Mouse (Mus musculus) activated CD4-positive, CD25-positive, alpha-beta regulatory T cell (primary cell): Measurements from ENCODE around the gene Olfr1029. TPM values are rescaled to one million over a fixed set of nuclear protein-coding genes. Genes with fewer than 3 reads are reported as not detected.

Source experiments
- polyA plus RNA-seq, 2 experiments: library from polyadenylated mRNA; unstranded; fragments of 100-300 nt; shearing (Covaris generic); gene quantifications; one replicate each; pipeline ENCODE4 v1.2.1; 2017

The Olfr1029 gene
- polyA plus RNA-seq, result under 1 TPM in 1 of 2 experiments, not detected in 1; 0.45 TPM

DNA sequence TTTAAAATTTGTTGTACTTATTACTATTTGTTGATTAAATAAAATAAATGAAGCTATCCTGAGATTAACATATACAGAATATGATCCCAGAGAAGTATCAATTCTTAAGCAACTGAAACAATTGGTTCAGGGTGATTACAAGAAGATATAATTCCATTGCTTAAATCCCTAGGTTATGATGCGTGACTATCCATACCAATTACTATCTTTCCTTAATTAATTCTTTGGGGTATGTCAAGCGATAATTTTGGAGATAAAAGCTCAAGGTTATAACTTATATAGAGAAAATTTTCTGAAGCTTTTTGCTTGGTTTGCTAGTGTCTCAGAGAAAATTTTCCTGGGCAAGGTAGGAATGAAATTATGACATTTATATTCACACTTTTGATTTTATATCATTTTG is at the start of gene Olfr1029:
TSS of gene Olfr1029 (plus strand) at position 301 of the 400 bp plus-strand sequence.

GRCm38 (mm10) chr2:85950137-85950536 is 23.6 kb upstream of the Olfr1029 start, which contains the start of gene Olfr1028:
Olfr1028 (plus strand) TSS chr2:85950437.

DNA sequence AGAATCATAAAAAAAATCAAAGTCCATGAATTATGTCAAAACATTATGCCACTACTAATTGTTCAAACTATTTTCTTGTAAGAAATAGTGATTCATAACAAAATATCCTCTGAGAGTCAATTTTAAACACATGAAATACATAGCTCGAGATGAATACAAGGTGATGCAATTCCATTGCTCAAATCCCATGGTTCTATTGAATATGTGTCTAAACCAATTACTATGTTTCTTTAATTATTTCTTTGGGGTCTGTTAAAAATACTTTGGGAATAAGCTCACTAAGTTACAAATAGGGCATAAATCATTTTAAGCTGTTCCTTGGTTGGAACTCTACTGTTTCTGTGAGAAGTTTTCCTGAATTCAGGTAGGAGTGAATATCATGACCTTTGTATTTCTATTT is 5.3 kb downstream of the Olfr1029 start, which contains the start of gene Olfr1030:
TSS of gene Olfr1030 (plus strand) at position 301 of the 400 bp plus-strand sequence.

DNA sequence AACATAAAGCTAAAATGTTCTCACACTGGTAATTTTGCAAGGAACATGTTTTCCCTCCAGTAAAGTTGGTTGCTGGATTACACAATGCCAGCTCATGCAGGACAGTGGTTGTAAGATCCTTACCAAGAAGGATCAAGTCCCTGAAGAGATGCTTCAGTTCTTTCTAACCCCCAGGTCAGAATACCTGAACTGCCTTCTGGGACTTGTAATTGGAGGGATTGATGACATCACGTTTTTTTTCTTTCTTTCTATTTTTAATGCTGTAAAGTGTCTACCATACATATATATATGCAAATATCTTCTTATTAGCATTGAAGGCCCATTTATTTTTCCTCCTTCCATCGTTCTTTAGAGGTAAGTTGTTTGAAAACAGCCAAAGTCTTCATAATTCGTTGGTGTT is 16.3 kb downstream of the Olfr1029 start, which contains the start of gene Olfr1031:
TSS of gene Olfr1031 (plus strand) at position 301 of the 400 bp plus-strand sequence.

DNA sequence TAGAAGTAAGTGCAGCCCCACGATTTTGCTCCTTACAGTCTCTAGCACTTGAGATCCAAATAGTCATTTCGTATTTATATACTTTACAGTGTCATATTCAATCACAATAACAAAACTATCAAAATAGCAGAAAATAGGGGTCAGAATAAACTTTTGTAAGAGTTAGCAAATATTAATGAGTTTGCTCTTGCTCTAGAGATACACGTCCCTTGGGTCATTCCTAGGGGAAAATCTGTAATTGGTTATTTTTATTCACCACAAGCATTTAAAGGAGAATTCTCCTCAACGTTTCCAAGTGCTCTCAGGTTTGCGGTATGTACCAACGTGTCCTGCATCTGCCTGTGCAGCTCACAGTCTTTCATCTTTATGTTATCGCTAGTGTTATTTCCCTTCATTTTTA is 31.5 kb downstream of the Olfr1029 start, which contains the start of gene Olfr1032:
TSS of gene Olfr1032 (plus strand) at position 301 of the 400 bp plus-strand sequence.

DNA sequence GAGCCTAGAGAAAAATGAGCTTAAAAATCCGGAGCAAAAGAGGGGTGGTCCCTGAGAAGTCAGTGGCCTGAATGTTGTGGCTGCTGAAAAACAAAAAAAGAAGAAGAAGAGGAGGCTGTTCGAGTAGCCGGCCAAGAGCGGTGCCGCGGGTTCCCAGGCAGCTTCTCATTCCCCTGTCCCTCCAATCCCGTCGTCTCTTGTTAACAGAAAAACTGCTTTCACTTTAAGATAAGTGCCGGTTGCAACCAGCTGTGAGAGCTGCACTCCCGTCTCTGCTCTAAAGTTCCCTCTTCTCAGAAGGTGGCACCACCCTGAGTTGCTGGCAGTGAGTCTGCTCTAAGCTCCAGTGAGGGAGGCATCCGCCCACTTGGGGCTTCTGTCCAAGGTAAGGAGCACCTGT is 46.7 kb downstream of the Olfr1029 start, which contains the start of gene Olfr1033:
TSS of gene Olfr1033 (plus strand) at position 228 of the 400 bp plus-strand sequence.

Other genes starting within 250 kb of the Olfr1029 start
- gene Olfr1012, start 211.1 kb upstream of the Olfr1029 start, polyA plus RNA-seq, result not detected
- not detected for gene Olfr1013, start 206.8 kb upstream of the Olfr1029 start, polyA plus RNA-seq
- gene Olfr1014, start 201.2 kb upstream of the Olfr1029 start, polyA plus RNA-seq, result not detected
- gene Olfr1015, start 191.9 kb upstream of the Olfr1029 start, polyA plus RNA-seq, result under 1 TPM in 1 of 2 experiments, not detected in 1; 0.07 TPM
- gene Olfr1016, start 171.4 kb upstream of the Olfr1029 start, polyA plus RNA-seq, result not detected
- gene Olfr1018, start 155.4 kb upstream of the Olfr1029 start, polyA plus RNA-seq, result under 1 TPM in 1 of 2 experiments, not detected in 1; 0.50 TPM
- not detected for gene Olfr1019, start 128.4 kb upstream of the Olfr1029 start, polyA plus RNA-seq
- under 1 TPM in 1 of 2 experiments, not detected in 1; 0.10 TPM for gene Olfr1020, start 126.9 kb upstream of the Olfr1029 start, polyA plus RNA-seq
- not detected for gene Olfr1022, start 105.3 kb upstream of the Olfr1029 start, polyA plus RNA-seq
- not detected for gene Olfr1023, start 88.3 kb upstream of the Olfr1029 start, polyA plus RNA-seq
- gene Olfr1024, start 68.8 kb upstream of the Olfr1029 start, polyA plus RNA-seq, result not detected
- under 1 TPM in 1 of 2 experiments, not detected in 1; 0.06 TPM for gene Olfr1025-ps1, start 58.7 kb upstream of the Olfr1029 start, polyA plus RNA-seq
- under 1 TPM in 1 of 2 experiments, not detected in 1; 0.31 TPM for gene Olfr1026, start 52.3 kb upstream of the Olfr1029 start, polyA plus RNA-seq
- gene Olfr1028, start 23.5 kb upstream of the Olfr1029 start, polyA plus RNA-seq, result not detected
- under 1 TPM in 1 of 2 experiments, not detected in 1; 1.00 TPM for gene Olfr1030, start 5.4 kb downstream of the Olfr1029 start, polyA plus RNA-seq
- gene Olfr1031, start 16.4 kb downstream of the Olfr1029 start, polyA plus RNA-seq, result not detected
- not detected for gene Olfr1032, start 31.6 kb downstream of the Olfr1029 start, polyA plus RNA-seq
- 1 to 10 TPM; 1.7 to 3.3 TPM for gene Olfr1033, start 46.7 kb downstream of the Olfr1029 start, polyA plus RNA-seq
- gene Olfr1034, start 72.0 kb downstream of the Olfr1029 start, polyA plus RNA-seq, result under 1 TPM in 1 of 2 experiments, not detected in 1; 0.07 TPM
- gene Olfr1036, start 100.1 kb downstream of the Olfr1029 start, polyA plus RNA-seq, result not detected
- gene Olfr1037, start 113.5 kb downstream of the Olfr1029 start, polyA plus RNA-seq, result not detected
- gene Olfr1039, start 162.0 kb downstream of the Olfr1029 start, polyA plus RNA-seq, result not detected
- gene Olfr1040, start 172.8 kb downstream of the Olfr1029 start, polyA plus RNA-seq, result not detected
- under 1 TPM; 0.11 to 0.16 TPM for gene Olfr1042, start 187.9 kb downstream of the Olfr1029 start, polyA plus RNA-seq
- gene Olfr1043, start 193.6 kb downstream of the Olfr1029 start, polyA plus RNA-seq, result under 1 TPM; 0.13 to 0.81 TPM
- gene Olfr1044, start 203.9 kb downstream of the Olfr1029 start, polyA plus RNA-seq, result under 1 TPM in 1 of 2 experiments, not detected in 1; 0.49 TPM
- gene Olfr52, start 211.8 kb downstream of the Olfr1029 start, polyA plus RNA-seq, result 1 to 10 TPM in 1 of 2 experiments, not detected in 1; 1.2 TPM
- under 1 TPM in 1 of 2 experiments, not detected in 1; 0.43 TPM for gene Olfr1045, start 229.1 kb downstream of the Olfr1029 start, polyA plus RNA-seq
- gene Olfr1046, start 245.4 kb downstream of the Olfr1029 start, polyA plus RNA-seq, result under 1 TPM in 1 of 2 experiments, not detected in 1; 0.17 TPM